Mouse (Mus musculus) 3134 (cell line): ENCODE results near the gene Gnai2.
"Not testable (repeated sequence)": the region's sequence is repeated elsewhere in the genome, so short reads cannot be mapped to it uniquely, and the experiment has no call there.

Experiments
- DNase-seq: peaks from one replicate; pipeline ENCODE4 v3.0.0-alpha.2; 2011; ENCODE audit warnings: low spot score; ENCODE audit not compliant: insufficient read length; ENCODE audit errors: extremely low read depth

Gene Gnai2

DNA sequence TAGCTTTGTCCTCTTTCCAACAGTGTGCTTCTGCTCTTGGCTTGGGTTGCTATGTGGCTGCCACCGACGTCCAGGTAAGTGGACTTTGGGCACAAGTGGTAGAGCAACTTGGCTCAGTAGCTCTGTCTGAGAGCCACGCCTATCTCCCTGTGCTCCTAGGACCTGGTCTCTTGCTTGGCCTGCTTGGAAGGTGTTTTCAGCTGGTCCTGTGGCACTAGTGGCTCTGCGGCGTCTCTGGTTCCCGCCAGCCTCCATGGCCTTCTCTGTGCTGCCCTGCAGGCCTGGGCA lies 44.5 kb downstream of the Gnai2 start:
- no peak for DNase-seq

DNA sequence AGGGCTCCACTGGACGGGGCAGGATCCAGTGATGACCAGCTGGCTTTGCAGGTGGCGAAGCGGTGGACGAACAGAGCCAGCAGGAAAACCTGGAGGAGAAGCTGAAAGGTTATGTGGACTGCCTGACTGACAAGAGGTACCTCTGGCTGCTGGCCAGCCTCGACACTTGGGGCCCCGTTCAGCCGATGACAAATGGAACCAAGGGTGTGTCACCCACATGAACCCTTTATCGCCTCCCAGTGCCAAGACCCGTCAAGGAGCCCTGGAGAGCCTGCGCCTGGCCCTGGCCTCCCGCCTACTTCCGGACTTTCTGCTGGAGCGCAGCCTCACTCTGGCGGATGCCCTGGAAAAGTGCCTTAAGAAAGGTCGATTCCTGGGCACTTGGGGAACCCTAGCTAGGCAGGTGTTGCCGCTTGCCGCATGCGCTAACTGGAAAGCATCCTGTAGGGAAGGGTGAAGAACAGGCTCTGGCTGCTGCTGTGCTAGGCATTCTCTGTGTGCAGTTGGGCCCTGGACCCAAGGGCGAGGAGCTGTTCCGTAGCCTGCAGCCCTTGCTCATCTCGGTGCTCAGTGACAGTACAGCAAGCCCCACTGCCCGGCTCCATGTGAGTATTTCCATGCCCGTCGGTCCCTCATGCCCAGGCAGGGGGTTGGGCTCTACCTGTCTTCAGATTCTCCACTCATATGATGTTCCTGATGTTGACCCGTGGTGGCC lies 45.0 kb downstream of the Gnai2 start:
- DNase-seq: no peak

DNA sequence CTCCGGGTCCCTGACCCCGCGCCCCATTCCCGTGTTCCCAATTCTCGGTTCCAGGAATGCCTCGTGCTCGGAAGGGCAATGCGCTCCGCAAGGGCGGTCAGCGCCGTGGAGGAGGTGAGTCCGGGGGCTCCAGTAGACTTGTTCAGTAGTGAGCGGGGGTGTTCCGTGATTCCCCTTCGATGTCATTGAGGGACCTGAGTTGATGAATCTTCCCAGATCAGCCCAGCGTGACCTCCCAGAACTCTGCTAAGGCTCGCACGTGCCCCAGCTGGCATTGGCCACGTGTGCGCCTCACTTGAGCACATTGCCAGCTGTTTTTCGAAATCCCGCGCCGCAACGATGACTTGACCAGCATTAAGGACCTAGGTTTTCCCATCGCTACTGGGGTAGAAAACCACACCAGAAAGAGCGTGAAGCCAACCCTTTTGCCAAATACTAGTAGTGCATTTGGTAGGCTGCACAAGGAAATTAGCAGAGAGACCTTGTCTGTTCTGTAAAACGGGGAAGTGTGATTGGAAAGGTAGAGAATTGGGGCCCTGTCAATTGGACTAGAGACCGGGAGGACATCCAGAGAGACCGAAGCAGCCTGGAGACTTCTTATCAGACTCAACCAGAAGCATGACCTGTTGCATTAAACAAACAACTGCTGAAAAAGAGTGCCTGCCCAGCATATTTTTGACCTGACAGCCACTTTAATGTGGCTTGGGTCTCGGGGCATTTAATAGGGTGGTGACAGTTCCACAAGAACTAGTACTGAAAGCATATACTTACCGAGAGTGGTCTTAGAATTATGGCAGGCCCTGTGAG lies 47.1 kb downstream of the Gnai2 start:
- DNase-seq: no peak

DNA sequence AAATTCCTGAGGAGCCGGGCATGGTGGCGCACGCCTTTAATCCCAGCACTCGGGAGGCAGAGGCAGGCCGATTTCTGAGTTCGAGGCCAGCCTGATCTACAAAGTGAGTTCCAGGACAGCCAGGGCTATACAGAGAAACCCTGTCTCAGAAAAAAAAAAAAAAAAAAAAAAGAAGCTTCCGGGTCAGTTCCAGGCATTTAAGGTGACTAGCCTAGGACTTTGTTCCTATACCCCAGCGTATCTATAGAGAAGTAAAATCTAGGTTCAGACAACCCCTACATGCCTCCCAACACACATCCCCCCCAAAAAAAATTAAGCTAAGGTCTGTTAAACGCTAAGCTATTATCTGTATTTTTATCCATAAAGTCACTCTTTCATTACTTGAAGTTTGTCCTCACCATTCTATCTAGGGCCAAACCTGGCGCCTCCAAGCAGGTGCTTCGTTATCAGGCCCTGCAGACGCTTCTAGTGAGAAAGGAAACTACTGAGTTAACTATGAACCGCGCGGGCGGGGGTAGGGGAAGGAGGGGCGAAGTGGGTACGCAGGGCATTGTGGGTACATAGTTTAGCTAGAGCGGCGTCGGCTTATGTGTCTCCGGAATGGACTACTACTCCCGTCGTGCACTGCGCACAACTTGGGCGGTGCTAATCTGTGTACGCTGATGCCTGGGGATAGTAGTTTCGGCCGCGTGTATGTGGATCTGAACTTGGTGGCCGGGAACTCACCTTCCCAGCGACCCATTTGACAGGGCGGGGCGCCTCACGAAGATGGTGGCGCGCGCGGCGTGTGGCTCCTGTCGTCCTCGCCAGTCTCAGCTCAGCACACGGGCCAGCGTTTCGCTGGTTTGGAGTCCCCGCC lies 48.0 kb downstream of the Gnai2 start, which contains the start of gene Ifrd2:
Ifrd2 (plus strand) TSS at position 669 of the 859 bp plus-strand sequence.
- DNase-seq: peak; percentile 94

DNA sequence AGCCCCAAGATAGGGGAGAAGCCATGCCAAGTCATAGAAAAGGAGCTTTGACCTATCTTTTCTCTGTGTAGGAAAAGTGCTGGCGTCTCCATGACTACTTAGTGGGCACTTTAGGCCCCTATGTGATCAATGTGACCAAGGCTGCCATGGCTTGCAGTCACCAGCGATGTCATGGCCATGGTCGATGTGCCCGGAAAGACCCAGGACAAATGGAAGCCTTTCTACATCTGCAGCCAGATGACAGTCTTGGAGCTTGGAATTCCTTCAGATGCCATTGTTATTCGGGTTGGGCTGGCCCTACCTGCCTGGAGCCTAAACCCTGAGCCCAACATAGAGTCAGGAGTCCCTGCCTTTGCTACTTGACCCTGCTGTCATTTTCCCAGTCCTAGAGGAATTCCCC lies 48.7 kb downstream of the Gnai2 start:
- DNase-seq: no peak

DNA sequence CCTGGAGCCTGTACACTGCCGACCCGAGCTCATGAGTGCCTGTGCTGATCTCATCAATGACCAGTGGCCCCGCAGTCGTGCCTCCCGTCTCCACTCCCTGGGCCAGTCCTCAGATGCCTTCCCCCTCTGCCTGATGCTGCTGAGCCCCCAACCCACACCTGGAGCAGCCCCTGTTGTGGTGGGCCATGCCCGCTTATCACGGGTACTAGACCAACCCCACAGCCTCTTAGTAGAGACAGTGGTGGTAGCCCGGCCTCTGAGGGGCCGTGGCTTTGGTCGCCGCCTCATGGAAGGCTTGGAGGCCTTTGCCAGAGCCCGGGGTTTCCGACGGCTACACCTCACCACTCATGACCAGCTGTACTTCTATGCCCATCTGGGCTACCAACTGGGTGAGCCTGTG lies 52.0 kb downstream of the Gnai2 start:
- DNase-seq: no peak

DNA sequence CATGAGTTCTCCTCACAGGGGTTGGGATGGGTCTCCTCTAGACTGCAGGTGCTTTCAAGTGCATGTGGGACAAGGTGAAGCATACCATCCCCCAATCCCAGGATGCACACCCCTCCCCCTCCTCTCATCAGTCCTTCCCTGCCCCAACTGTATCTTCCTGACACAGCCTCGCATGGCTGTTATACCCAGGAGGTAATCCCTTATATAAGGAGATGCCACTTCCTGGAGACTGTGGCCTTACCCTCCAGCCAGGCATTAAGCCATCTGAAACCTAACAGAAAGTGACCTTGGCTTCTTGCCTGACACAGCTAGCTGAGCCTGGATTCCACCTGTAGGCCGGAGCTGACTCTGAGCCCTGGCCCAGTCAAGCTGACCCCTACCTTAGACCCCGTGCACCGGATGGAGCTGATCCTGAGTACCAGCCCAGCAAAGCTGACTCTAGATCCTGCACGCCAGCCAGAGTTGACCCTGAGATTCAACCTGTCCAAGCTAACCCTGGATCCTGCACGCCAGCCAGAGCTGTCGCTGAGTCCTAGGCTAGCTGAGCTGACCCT lies 52.6 kb downstream of the Gnai2 start:
- no peak for DNase-seq

DNA sequence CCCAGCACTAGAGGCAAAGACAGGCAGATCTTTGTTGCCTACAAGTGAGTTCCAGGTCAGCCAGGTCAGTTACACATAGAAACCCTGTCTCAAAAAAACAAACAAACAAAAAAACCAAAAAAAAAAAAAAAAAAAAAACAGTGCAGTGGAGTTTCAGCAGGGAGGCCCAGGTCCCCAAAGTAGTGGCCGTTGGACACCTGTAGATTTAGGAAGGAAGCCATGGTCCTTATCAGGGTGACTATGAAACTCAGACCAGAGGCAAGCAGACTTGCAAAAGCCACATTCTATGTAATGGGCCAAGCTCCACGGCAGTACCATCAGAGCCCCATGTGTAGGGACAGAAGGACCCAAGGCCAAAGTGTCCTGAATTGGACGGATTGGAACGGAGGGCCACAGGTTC lies 53.6 kb downstream of the Gnai2 start:
- DNase-seq: no peak

DNA sequence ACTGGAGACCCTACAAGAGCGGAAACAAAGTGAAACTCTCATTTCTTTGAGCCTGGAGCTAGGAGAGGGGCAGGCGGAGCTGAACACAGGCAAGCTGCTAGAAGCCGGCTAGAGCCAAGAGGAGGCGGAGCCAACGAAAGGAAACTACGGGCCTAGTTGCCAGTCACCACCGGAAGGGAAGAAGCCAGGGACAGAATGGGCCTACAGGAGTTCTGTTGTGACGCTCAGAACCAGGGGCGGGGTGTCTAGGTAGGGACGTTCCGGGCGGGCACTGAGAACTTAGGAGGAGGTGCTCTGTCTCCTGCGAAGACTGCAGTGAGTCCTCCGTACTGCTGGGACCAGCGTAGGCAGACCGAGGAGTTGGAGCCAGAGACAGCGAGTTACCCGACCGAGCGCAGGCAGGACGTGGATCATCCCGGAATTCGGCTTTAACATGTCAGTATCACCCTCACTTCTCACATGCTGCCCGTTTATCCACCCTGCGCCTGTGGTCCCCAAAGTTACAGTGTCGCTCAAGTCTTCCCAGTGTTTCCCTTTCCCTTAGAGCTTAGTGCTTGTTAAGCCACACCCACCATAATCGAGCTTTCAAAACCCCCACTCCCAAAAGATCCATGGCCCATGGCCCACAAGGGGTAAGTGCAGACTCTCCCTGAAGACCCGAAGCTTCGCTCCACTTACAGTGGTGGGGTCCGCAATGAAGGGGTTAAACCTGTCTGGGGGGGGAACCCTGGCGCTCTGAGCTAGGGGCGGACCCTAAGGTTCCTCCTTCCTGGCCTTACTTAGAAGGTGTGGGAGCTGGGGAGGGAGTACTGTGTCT lies 54.5 kb downstream of the Gnai2 start, which contains the start of gene Hyal3:
Hyal3 (plus strand) TSS at position 318 of the 817 bp plus-strand sequence.
- peak; percentile 88 for DNase-seq

DNA sequence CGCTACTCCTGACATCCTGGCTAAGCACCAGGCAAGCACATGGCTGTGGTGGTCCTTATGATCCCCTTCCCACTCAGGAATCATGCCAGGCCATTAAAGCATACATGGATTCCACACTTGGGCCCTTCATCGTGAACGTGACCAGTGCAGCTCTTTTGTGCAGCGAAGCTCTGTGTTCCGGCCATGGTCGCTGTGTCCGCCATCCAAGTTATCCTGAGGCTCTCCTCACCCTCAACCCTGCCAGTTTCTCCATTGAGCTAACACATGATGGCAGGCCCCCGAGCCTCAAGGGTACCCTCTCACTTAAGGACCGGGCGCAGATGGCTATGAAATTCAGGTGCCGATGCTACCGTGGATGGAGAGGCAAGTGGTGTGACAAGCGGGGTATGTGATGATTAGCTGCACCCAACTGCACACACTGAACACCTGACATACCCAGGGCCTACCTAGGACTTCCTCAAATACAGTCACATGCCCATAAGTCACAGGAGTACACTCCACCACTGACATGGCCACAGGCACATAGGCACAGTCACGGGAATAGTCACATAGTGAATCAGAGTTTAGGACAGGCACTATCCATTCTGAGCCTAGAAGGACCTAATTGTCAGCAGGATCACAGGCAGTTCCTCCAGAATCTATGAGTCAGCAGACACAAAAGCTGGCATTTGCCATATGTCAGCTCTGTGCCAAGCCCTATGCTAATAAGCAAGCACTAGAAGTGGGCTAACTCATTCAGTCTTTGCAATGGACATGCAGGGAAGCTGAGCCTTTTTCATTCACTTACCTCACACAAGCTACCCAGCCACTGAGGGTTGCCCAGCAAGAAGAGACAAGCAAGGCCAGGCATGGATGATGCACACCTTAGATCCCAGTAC lies 55.9 kb downstream of the Gnai2 start:
- peak; percentile 62 for DNase-seq

DNA sequence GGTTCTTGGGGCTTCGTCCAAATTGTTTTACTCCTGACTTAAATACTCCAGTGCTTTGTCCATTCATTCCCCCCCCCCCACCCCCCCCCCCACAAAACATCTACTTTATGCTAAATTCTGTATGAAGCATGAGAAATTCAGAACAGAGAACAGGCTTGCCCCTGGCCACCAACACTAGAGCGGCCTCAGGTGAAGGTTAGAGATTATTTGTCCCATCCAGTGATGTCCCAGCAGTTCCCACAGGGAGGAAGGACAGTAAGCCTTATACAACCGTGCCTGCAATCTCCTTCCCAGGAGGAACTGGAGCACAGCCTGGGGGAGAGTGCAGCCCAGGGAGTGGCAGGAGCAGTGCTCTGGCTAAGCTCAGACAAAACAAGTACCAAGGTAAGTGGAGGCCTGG lies 56.6 kb downstream of the Gnai2 start, which contains the start of gene Naa80:
Naa80 (plus strand) TSS at position 301 of the 400 bp plus-strand sequence.
- DNase-seq: no peak

DNA sequence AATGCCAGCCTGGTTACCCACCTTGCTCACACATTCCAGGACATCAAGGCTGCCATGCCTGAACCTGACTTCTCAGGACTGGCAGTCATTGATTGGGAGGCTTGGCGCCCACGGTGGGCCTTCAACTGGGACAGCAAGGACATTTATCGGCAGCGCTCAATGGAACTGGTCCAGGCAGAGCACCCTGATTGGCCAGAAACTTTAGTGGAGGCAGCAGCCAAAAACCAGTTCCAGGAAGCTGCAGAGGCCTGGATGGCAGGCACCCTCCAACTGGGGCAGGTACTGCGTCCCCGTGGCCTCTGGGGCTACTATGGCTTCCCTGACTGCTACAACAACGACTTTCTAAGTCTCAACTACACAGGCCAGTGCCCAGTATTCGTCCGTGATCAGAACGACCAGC lies 57.3 kb downstream of the Gnai2 start:
- no peak for DNase-seq

DNA sequence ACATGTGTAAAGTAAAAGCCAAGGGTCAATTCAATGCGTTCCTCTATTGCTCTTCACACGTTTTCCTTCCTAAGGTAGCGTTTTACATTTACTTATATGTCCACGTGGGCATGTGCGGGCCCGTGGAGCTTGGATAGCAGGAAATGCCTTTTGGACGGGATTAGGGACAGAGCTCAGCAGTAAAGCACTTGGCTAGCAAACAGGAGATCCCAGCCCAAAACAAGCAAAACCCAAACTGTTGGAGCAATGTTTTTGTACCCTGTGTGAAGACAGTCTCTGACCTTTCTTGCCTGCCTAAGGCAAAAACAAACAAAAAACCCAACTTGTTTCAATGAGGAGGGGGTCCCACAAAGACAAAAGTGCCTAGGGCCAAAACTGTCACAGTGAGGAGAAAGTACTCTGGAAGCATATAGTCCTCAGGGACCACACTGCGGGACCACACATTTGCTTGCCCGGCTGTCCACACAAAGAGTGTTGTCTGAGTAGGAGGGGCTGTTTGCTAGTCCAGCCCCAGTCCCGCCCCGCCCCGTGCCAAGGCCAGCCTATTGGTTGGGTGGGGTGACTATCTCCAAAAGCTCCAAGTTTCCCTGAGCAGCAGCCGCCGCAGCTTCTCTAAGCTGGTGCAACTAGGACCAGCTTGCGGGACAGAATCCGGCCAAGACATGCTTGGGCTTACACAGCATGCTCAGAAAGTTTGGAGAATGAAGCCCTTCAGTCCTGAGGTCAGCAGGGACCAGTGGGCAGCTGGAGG lies 58.6 kb downstream of the Gnai2 start, which contains the start of gene Hyal1:
Hyal1 (plus strand) TSS at position 571 of the 751 bp plus-strand sequence.
- DNase-seq: peak; percentile 84

DNA sequence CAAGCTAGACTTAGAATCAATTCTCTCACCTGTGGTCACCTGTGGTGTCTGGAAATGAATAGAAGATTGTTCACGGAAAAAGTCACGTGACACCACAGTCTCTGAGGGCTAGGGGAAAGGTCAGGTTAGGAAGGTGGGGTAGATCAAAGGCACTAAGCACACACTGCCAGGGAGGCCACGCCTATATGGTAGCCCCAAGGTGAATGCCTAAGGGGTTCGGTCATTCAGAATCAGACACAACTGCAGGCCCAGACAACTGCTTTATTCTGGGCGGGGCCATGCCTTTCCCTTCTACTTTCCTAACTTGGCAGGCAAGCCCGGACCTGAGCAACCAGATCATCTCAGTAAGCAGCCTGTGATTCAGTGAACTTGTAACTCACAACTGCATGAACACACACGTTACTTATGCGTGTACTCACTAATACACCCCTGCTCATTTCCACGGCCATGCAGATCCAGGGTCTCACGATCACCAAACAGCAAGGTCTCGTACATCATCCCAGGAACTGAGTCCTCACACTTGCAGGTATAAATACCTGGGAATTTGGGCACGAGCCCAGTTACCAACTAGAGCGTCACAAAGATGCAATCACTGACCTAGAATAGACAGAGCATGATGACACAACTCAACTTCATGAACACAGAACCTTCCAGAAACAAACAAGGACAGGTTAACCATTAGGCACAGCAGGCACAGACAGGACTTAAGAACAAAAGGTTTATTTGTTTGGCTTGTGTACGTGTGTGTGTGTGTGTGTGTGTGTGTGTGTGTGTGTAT lies 59.4 kb downstream of the Gnai2 start:
- no peak for DNase-seq

DNA sequence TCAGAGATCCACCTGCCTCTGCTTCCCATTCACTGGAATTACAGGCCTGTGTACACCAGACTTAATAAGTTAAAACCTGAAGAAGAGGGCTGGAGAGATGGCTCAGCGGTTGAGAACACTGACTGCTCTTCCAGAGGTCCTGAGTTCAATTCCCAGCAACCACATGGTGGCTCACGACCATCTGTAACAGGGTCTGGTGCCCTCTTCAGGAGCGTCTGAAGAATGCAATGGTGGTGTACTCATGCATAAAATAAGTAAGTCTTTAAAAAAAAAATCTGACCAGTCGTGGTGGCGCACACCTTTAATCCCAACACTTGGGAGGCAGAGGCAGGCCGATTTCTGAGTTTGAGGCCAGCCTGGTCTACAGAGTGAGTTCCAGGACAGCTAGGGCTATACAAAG lies 61.4 kb downstream of the Gnai2 start:
- DNase-seq: not testable (repeated sequence)

DNA sequence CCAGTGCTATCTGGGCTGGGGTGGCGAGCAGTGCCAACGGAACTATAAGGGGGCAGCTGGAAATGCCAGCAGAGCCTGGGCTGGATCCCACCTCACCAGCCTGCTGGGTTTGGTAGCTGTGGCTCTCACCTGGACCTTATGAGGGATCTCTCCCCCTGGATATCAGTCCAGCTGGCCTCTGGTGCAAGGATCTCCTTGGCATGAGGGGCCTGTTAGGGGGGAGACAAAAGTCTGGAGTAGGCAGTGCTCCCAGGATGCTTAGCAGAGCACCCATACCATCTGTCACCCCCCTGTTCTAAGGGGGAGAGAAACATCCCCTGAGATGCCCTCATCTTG lies 62.9 kb downstream of the Gnai2 start:
- no peak for DNase-seq

DNA sequence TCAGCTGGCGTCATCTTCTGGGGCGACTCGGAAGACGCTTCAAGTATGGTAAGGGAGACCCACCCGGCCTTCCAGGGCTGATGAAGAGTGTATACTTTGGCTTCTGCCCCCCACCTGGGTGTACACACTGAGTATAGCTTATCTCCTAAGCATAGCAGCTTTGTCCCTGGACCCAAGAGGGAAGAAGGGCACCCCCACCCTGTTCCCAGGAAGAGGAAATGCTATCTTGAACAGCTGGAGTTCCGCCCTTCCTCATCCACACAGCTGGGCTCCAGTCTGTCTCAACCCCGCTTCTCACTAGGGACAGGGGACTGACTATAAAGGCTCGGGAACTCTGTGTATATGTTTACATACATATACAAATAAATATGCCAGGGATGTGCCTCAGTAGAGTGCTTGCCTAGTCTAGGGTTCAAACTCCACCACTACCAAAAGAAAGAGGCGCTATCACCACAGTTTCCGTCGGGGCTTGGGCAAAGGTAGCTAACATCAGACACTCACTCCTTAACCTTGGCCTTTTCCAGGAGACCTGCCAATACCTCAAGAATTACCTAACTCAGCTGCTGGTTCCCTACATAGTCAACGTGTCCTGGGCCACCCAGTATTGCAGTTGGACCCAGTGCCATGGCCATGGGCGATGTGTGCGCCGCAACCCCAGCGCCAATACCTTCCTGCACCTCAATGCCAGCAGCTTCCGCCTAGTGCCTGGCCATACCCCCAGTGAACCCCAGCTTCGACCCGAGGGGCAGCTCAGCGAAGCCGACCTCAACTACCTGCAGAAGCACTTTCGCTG lies 63.4 kb downstream of the Gnai2 start:
- DNase-seq: no peak
